Mouse (Mus musculus) cerebellum, adult 11-12 months (tissue): Measurements from ENCODE around the gene Kmt2b.
A peak's percentile ranks its signal among the peaks of the same experiment; 100 is the strongest.

Source experiments
- DNase-seq: peaks from one replicate; pipeline ENCODE4 v3.0.0; 2022

Gene Kmt2b

DNA sequence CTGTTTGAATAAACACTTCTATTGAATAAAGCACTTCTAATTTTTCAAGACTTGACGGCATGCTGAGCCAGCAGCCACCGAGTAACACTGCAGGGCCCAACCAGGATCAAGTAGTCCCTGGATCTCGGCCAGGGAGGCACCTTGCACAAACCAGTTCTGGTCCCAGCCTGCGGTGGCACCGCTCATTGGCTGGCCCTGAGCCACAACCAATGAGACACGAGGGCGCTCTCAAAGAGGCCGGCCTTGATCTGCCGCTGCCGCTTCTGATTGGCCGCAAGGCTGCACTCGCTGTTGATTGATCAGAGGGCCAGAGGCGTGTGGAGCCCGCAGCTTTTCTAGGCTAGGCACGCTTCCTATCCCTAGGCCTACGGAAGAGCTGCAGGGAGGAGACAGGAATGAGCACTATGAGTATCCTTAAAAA lies 11.4 kb upstream of the Kmt2b start:
- peak; percentile 97 for DNase-seq

GRCm38 (mm10) chr7:30598786-30599185 lies 10.3 kb upstream of the Kmt2b start, which contains the start of gene Zbtb32:
Gene Zbtb32, minus strand, starts transcription at chr7:30598909.
- DNase-seq: no peak

DNA sequence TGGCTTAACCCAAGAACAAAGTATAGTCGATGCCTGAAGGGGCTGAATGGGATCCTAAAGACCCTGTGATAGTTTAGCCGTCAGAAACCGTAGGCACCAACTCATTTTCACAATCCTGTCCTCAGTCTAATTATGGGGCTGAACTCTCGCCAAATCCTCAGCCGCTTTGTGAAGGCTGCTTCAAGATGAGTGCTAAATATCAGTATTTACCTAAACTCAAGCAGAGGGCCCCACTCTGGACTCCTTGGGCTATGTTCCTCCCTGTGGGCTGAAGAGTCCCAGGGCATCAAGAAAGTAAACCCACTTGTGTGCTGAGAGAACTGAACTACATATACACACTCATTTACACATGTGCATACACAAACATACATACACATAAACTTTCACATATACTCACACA lies 8.3 kb upstream of the Kmt2b start:
- DNase-seq: no peak

GRCm38 (mm10) chr7:30596093-30596492 lies 7.6 kb upstream of the Kmt2b start:
- no peak for DNase-seq

GRCm38 (mm10) chr7:30594510-30595024 lies 6.0 kb upstream of the Kmt2b start:
- DNase-seq: no peak

- DNase-seq: no peak
These were observed 5.3 kb upstream of the Kmt2b start for GRCm38 (mm10) chr7:30593579-30594509.

DNA sequence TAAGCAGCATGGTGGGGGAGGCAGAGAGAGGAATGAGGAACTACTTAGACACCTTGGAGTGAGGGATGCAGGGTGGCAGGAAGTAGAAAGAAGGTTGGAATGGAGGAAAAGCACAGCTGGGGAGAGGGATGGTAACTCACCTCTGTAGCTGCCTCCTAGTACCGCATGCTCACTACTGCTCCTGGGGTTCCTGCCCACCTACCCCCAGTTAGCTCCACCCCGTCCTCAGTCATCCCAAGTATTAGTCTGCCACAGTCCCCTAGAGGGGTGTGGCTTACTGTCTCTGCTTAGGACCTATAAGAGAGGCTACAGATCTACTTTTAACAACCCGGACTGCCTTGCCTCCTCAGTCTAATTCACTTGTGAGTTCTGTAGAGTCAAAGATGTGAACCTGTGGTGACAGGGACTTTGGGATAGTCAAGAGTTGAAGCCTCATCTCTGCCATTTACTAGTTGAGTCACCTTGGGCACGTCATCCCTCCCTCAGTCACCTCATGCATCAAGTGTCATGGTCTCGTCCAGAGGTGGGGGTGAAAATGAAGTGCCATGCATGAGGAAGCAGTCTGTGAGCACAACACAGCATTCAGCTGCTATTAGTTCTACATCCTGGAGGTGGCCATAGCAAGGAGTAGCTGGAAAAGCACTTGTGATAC lies 4.4 kb upstream of the Kmt2b start:
- DNase-seq: no peak

GRCm38 (mm10) chr7:30591605-30591951 lies 3.1 kb upstream of the Kmt2b start:
- no peak for DNase-seq

DNA sequence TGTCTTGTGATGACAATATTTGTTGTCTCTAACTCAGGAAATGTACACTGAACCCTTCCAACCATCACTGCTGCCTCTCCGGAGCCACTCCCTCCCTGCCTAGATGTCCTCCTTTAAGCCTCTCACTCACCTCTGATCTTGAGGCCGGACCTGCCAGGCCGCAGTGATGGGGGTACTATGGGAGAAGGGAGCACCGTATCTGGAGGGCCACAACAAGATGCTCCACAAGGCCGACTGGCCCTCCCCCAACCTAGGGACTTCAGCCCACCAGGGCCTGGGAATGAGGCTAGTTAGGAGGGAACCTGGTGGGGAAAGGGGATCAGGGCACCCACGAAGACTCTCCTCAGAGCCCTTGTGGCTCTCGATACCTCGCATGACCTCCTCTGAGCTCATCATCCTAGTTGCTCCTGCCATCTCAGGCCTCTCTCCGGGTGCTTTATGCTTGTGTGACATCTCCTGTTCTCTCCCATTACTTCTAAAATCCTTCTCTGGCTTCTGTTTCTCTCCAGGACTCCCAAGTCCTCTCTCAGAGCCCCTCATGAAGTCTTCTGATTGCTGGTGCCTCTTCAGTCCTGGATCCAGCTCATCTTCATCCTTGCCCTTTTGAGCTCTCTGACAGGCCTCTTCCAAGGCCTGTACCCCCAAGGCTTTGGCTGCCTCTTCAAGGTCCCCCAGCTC lies 2.5 kb upstream of the Kmt2b start:
- DNase-seq: peak; percentile 54

- peak; percentile 80 for DNase-seq
These were observed 1.1 kb upstream of the Kmt2b start for GRCm38 (mm10) chr7:30589435-30590301.

- no peak for DNase-seq
These were observed 471 bp downstream of the Kmt2b start for GRCm38 (mm10) chr7:30587842-30588667.

DNA sequence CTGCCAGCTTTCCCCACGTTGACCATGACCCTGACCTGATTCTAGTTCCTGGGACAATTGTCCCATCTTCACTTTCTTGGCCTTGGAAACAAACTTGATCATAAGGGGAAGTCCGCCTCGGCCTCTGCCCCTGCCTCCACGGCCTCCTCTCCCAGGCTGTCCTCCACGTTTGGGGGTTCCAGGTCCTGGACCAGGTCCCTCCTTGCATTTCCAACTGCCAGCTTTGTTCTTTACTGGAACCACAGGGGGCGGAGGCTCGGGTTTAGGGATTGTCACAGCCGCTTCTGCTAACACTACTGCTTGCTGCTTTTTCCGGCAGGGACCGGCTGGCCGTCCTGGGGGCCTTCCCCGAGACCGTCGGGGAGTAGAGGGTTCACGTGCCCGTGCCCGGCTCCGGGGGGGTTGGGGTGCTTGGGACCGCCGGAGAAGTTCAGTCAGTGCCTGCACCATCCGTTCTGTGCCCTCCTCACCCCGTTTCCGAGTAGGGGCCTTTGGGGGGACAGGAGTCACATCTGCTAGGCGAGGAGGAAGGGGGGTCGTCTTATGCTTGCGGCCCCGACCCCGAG lies 2.0 kb downstream of the Kmt2b start:
- peak; percentile 59 for DNase-seq

DNA sequence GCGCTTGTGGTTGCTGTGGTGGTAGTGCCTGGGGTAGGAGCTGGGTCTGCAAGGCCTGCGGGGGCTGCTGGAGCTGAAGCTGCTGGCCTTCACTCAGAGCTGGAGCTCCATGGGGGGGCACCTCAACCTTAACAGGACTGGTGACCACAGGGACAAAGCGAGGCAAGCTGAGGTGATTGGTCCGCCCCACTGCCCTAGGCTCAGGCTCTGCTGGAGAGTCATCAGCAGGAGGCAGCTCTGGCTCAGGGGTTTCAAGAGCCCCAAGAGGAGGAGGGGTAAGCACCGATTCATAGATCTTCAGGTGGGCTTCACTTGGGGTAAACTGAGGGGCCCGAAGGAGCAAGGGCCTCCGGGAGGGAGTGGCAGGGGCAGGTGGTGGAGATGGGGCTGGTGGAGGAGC lies 3.4 kb downstream of the Kmt2b start:
- peak; percentile 44 for DNase-seq

DNA sequence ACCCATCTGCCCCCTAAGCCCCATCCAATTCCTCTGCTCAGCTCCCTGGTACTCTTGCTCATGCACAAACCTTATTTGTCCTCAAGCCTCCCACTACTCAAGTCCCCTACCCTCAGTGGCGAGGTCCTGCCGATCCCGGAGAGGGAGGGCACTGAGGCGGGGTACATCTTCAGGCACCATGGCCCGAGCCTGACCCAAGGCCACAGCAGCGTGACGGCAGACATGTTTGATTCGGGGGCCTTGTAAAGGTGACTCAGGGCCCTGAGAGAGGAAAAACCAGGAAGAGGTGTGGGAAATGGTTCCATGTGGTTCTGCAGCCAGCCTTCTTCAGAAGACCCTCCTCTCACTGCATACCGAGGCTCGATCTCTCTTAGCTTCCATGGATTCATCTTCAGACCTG lies 4.2 kb downstream of the Kmt2b start:
- DNase-seq: no peak

DNA sequence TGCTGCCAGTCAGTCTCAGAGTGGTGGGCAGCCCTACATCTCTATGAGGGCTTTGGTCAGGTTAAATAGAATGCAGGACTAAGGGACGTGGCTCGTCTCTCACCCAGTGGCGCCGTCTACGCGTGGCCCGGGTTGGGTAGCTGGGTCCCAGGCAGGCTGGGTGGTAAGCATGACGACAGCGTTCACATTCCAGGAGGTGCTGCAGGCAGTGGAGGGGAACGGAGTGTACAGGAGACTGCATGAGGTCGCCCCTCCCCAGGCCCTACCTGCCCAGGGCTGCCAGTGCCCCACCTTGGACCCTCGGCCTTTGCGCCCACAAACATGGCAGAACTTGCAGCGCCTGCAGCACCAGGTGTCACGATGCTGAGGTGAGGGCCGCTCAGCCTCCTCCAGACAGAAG lies 7.0 kb downstream of the Kmt2b start:
- no peak for DNase-seq

- DNase-seq: no peak
These were observed 8.6 kb downstream of the Kmt2b start for GRCm38 (mm10) chr7:30579950-30580349.

- peak; percentile 86 for DNase-seq
These were observed 15.6 kb downstream of the Kmt2b start for GRCm38 (mm10) chr7:30572969-30573368.

DNA sequence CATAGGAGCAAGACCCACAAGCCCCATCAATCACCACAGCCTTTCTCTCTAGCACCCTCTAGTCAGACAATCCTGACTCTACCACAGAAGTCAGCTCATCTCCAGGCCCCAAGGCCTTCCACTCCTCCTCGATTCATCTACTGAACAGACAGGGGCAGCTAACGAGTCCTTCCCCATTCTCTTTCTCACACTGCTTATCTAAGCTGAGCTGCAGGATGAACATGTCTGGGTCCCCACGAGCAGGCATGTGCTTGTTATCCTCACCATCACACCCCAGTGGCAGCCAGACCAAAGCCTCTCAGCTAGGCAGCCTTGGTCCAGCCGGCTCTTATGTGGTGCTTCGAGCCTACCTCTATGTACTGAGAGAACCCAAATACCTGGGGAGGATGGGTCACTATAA lies 16.1 kb downstream of the Kmt2b start:
- DNase-seq: no peak

GRCm38 (mm10) chr7:30567555-30567954 lies 21.0 kb downstream of the Kmt2b start:
- DNase-seq: no peak

- DNase-seq: no peak
These were observed 22.5 kb downstream of the Kmt2b start for GRCm38 (mm10) chr7:30566033-30566432.

- DNase-seq: peak; percentile 50
These were observed 23.5 kb downstream of the Kmt2b start, which contains the start of gene Igflr1 for GRCm38 (mm10) chr7:30564970-30565571. Gene Igflr1, plus strand, starts transcription at chr7:30565427.
